Mouse (Mus musculus) hindbrain, embryonic 14.5 days (tissue): ENCODE results near the gene Gm8453. TPM values are rescaled to one million over a fixed set of nuclear protein-coding genes. Genes with fewer than 3 reads are reported as not detected.
"Not testable (repeated sequence)": the region's sequence is repeated elsewhere in the genome, so short reads cannot be mapped to it uniquely, and the experiment has no call there.

Experiments used
- ATAC-seq: fragments of 200-750 bp; cut with Nextera tagmentation; 2 replicates; pipeline ENCODE4 v1.8.0; 2017; ENCODE audit warnings: moderate number of reproducible peaks, mild to moderate bottlenecking, moderate TSS enrichment, moderate library complexity; ENCODE audit not compliant: low FRiP score
- DNase-seq: peaks from one replicate; pipeline ENCODE4 v3.0.0-alpha.2; 2015; ENCODE audit warnings: low spot score
- H3K27ac ChIP-seq: fragments of 300-500 bp; sonication (generic); 2 replicates; pipeline ENCODE4 v1.5.1; 2014; ENCODE audit warnings: mild to moderate bottlenecking, moderate library complexity
- H3K27me3 ChIP-seq: fragments of 300-500 bp; sonication (generic); 2 replicates; pipeline ENCODE4 v1.6.1; 2014; ENCODE audit warnings: mild to moderate bottlenecking, low read length, mixed read lengths; ENCODE audit not compliant: control insufficient read depth, insufficient read depth
- H3K36me3 ChIP-seq: fragments of 300-500 bp; sonication (generic); replicated peaks from 2 replicates; pipeline ENCODE4 v1.6.1; 2014; ENCODE audit not compliant: control insufficient read depth, insufficient read depth
- H3K4me1 ChIP-seq: fragments of 300-500 bp; sonication (generic); replicated peaks from 2 replicates; pipeline ENCODE4 v1.6.1; 2014; ENCODE audit warnings: antibody characterized with exemption, low read length, mixed read lengths; ENCODE audit not compliant: control insufficient read depth, insufficient read depth
- H3K4me2 ChIP-seq: fragments of 300-500 bp; sonication (generic); replicated peaks from 2 replicates; pipeline ENCODE4 v1.6.1; 2014; ENCODE audit warnings: mild to moderate bottlenecking, moderate library complexity
- H3K4me3 ChIP-seq: fragments of 300-500 bp; sonication (generic); replicated peaks from 2 replicates; pipeline ENCODE4 v1.5.1; 2014; ENCODE audit warnings: mild to moderate bottlenecking, low read length
- H3K9ac ChIP-seq: fragments of 300-500 bp; sonication (generic); 2 replicates; pipeline ENCODE4 v1.6.1; 2014
- H3K9me3 ChIP-seq: fragments of 300-500 bp; sonication (generic); 2 replicates; pipeline ENCODE4 v1.6.1; 2016; ENCODE audit warnings: low read length; ENCODE audit not compliant: control insufficient read depth
- WGBS: fragments of 180-500 bp; shearing (Covaris S2); extraction: QIAGEN DNeasy Blood & Tissue Kit; methylation state at CpG from one replicate; pipeline ENCODE4 v1.1.7; 2014; 5-methylcytosine and 5-hydroxymethylcytosine counted together
- polyA plus RNA-seq: library from polyadenylated mRNA; unstranded; fragments of >200 nt; fragmentation: Nextera tagmentation; extraction: Ambion mirVana; gene quantifications from 2 replicates; pipeline ENCODE4 v1.2.1, GENCODE M21; 2014

Gm8453 gene
- polyA plus RNA-seq, result not detected in 2 replicates

GRCm38 (mm10) chr7:22229384-22229783 is at the start of gene Gm8453:
Gene Gm8453 (minus strand): TSS chr7:22229484.
- not testable (repeated sequence) for H3K4me2 ChIP-seq, H3K9me3 ChIP-seq, ATAC-seq, H3K27me3 ChIP-seq, DNase-seq, H3K4me1 ChIP-seq, H3K9ac ChIP-seq, H3K27ac ChIP-seq, H3K36me3 ChIP-seq, H3K4me3 ChIP-seq
- 28% methylated on average over 1 of the region's 2 CpGs for WGBS

- not testable (repeated sequence) for H3K9ac ChIP-seq, DNase-seq, H3K36me3 ChIP-seq, ATAC-seq, H3K4me2 ChIP-seq, H3K4me3 ChIP-seq, H3K9me3 ChIP-seq, H3K27ac ChIP-seq, H3K4me1 ChIP-seq, H3K27me3 ChIP-seq
- no CpG with 5 or more reads among the region's 2 CpGs for WGBS
Measured at GRCm38 (mm10) chr7:22201164-22201563, 28.1 kb downstream of the Gm8453 start, which contains the start of gene Gm8653. Gene Gm8653 (minus strand): TSS chr7:22201264.

DNA sequence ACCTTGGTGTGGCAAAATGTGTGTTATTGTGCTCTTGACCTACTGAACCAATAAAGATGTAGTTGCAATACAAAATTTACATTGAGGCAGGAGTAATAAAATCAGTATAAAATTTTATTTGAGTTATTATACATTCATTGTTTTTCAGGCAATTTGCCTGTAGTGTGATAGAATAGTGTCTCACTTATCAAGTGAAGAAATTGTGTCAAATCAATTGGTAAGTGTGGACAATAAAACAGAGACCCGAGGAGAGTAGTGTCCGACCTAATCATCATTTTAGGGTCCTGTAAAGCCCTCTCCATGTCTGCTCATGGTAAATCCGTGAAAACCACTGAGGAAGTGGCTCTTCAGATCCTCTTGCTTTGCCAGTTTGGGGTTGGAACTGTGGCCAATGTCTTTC is 40.2 kb downstream of the Gm8453 start, which contains the start of gene Vmn1r143:
Gene Vmn1r143 (plus strand): TSS at position 301 of the 400 bp plus-strand sequence.
- H3K9me3 ChIP-seq, H3K36me3 ChIP-seq, H3K4me2 ChIP-seq, H3K4me3 ChIP-seq, H3K9ac ChIP-seq, H3K27me3 ChIP-seq, ATAC-seq, DNase-seq, H3K4me1 ChIP-seq, H3K27ac ChIP-seq: not testable (repeated sequence)
- no CpG with 5 or more reads among the region's 3 CpGs for WGBS

Other genes starting within 250 kb of the Gm8453 start
- gene Vmn1r137, start 234.9 kb downstream of the Gm8453 start, polyA plus RNA-seq, result not detected in 2 replicates
- not detected in 2 replicates for gene Vmn1r138, start 200.6 kb downstream of the Gm8453 start, polyA plus RNA-seq
- gene Gm6176, start 173.2 kb downstream of the Gm8453 start, polyA plus RNA-seq, result not detected in 2 replicates
- gene Vmn1r139, start 160.4 kb downstream of the Gm8453 start, polyA plus RNA-seq, result not detected in 2 replicates
- gene Gm16451, start 111.2 kb downstream of the Gm8453 start, polyA plus RNA-seq, result not detected in 2 replicates
- gene Gm10666, start 94.7 kb downstream of the Gm8453 start, polyA plus RNA-seq, result not detected in 2 replicates
- not detected in 2 replicates for gene Vmn1r142, start 65.4 kb downstream of the Gm8453 start, polyA plus RNA-seq
- not detected in 2 replicates for gene Vmn1r143, start 40.1 kb downstream of the Gm8453 start, polyA plus RNA-seq
- gene Gm8653, start 28.2 kb downstream of the Gm8453 start, polyA plus RNA-seq, result not detected in 2 replicates
- not detected in 2 replicates for gene Gm4187, start 100.2 kb upstream of the Gm8453 start, polyA plus RNA-seq
- gene Gm8660, start 141.6 kb upstream of the Gm8453 start, polyA plus RNA-seq, result not detected in 2 replicates
- gene Vmn1r148, start 184.1 kb upstream of the Gm8453 start, polyA plus RNA-seq, result not detected in 2 replicates
- not detected in 2 replicates for gene Vmn1r149, start 208.7 kb upstream of the Gm8453 start, polyA plus RNA-seq
- gene Gm10665, start 234.6 kb upstream of the Gm8453 start, polyA plus RNA-seq, result not detected in 2 replicates